Mouse (Mus musculus): ENCODE data around the gene Zfp451. TPM values are rescaled to one million over a fixed set of nuclear protein-coding genes. Genes with fewer than 3 reads are reported as not detected.
A peak's percentile ranks its signal among the peaks of the same experiment; 100 is the strongest.

The Zfp451 gene
- polyA plus RNA-seq, 1 experiment from 2014 or later = 48.5 TPM

- Histone ChIP-seq H3K9me3 (ENCODE audit: control insufficient read depth, low read length) (no peaks in the 10 kb centered on the region), H3K27ac (ENCODE audit: low read depth, low read length) (peak within 1 kb of the TSS; percentile 80), H3K4me3 (ENCODE audit: low read depth, low read length) (peak within 1 kb of the TSS; percentile 81), H3K36me3 (ENCODE audit: control insufficient read depth, insufficient read depth, low read length) (no peaks in the 10 kb centered on the region; the same call in 1 of the 2 replicates), H3K4me1 (replicated peaks; ENCODE audit: control insufficient read depth, insufficient read depth, low read length) (0 out of 2 replicates have a peak, but pooled peaks cover 2% of the 10 kb centered on the region), H3K4me2 (ENCODE audit: low read depth, low read length, severe bottlenecking) (peak within 1 kb of the TSS; percentile 68), H3K9ac (ENCODE audit: low read length) (peak within 1 kb of the TSS; percentile 91), H3K27me3 (ENCODE audit: control insufficient read depth, insufficient read depth, low read length) (no peaks in the 10 kb centered on the region)
- under 1% methylated on average over 54 of the region's 54 CpGs for WGBS
- DNase-seq (ENCODE audit: low spot score) = peak; percentile 90
- ATAC-seq (replicated peaks; ENCODE audit: low FRiP score) = peak; percentile 97
These were observed 94.6 kb downstream of the Zfp451 start, which contains the start of gene Rab23 for GRCm38 (mm10) chr1:33719733-33720225. Rab23 (plus strand) TSS chr1:33719887.

- Histone ChIP-seq H3K4me3 (ENCODE audit: low read depth, low read length) (no peak overlapping the region), H3K36me3 (ENCODE audit: control insufficient read depth, insufficient read depth, low read length) (no peaks in the 10 kb centered on the region; the same call in 1 of the 2 replicates), H3K4me1 (replicated peaks; ENCODE audit: control insufficient read depth, insufficient read depth, low read length) (0 out of 2 replicates have a peak, but pooled peaks cover 2% of the 10 kb centered on the region), H3K4me2 (ENCODE audit: low read depth, low read length, severe bottlenecking) (no peak overlapping the region), H3K27ac (ENCODE audit: low read depth, low read length) (no peak overlapping the region), H3K9me3 (ENCODE audit: control insufficient read depth, low read length) (no peaks in the 10 kb centered on the region), H3K9ac (ENCODE audit: low read length) (no peak overlapping the region), H3K27me3 (ENCODE audit: control insufficient read depth, insufficient read depth, low read length) (no peaks in the 10 kb centered on the region)
- no peak for ATAC-seq (replicated peaks; ENCODE audit: low FRiP score)
- 89% methylated on average over 1 of the region's 1 CpGs for WGBS
- no peak for DNase-seq (ENCODE audit: low spot score)
These were observed 96.8 kb downstream of the Zfp451 start for GRCm38 (mm10) chr1:33717636-33718035.

- WGBS = 10% methylated on average over 10 of the region's 10 CpGs
- Histone ChIP-seq H3K27ac (ENCODE audit: low read depth, low read length) (no peak overlapping the region), H3K9me3 (ENCODE audit: control insufficient read depth, low read length) (no peaks in the 10 kb centered on the region), H3K27me3 (ENCODE audit: control insufficient read depth, insufficient read depth, low read length) (no peaks in the 10 kb centered on the region), H3K9ac (ENCODE audit: low read length) (no peak overlapping the region), H3K4me1 (replicated peaks; ENCODE audit: control insufficient read depth, insufficient read depth, low read length) (no peaks in the 10 kb centered on the region), H3K36me3 (ENCODE audit: control insufficient read depth, insufficient read depth, low read length) (no peaks in the 10 kb centered on the region), H3K4me2 (ENCODE audit: low read depth, low read length, severe bottlenecking) (no peak overlapping the region), H3K4me3 (ENCODE audit: low read depth, low read length) (no peak overlapping the region)
- peak; percentile 50 for ATAC-seq (replicated peaks; ENCODE audit: low FRiP score)
- DNase-seq (ENCODE audit: low spot score) = peak; percentile 59
These were observed 99.6 kb downstream of the Zfp451 start for GRCm38 (mm10) chr1:33714796-33715195.

GRCm38 (mm10) chr1:33712026-33712425, 102.4 kb downstream of the Zfp451 start:
- Histone ChIP-seq H3K4me1 (replicated peaks; ENCODE audit: control insufficient read depth, insufficient read depth, low read length) (no peaks in the 10 kb centered on the region), H3K9me3 (ENCODE audit: control insufficient read depth, low read length) (no peaks in the 10 kb centered on the region), H3K4me3 (ENCODE audit: low read depth, low read length) (no peak overlapping the region), H3K27ac (ENCODE audit: low read depth, low read length) (no peak overlapping the region), H3K27me3 (ENCODE audit: control insufficient read depth, insufficient read depth, low read length) (no peaks in the 10 kb centered on the region), H3K36me3 (ENCODE audit: control insufficient read depth, insufficient read depth, low read length) (no peaks in the 10 kb centered on the region), H3K9ac (ENCODE audit: low read length) (no peak overlapping the region), H3K4me2 (ENCODE audit: low read depth, low read length, severe bottlenecking) (no peak overlapping the region)
- no peak for ATAC-seq (replicated peaks; ENCODE audit: low FRiP score)
- DNase-seq (ENCODE audit: low spot score) = no peak
- WGBS = 92% methylated on average over 5 of the region's 5 CpGs

Other genes with a start within 250 kb of the Zfp451 start
- gene Prim2, start 144.8 kb downstream of the Zfp451 start, polyA plus RNA-seq (2014; fragmentation: Nextera tagmentation; extraction: Ambion mirVana) = 58.4 and 58.8 TPM in 2 replicates
- 27.4 and 30.2 TPM in 2 replicates for gene Rab23, start 94.7 kb downstream of the Zfp451 start, polyA plus RNA-seq (2014; fragmentation: Nextera tagmentation; extraction: Ambion mirVana)
- gene Bag2, start 56.8 kb downstream of the Zfp451 start, polyA plus RNA-seq (2014; fragmentation: Nextera tagmentation; extraction: Ambion mirVana) = 33.9 and 34.0 TPM in 2 replicates
- gene Bend6, start 93.2 kb upstream of the Zfp451 start, polyA plus RNA-seq (2014; fragmentation: Nextera tagmentation; extraction: Ambion mirVana) = 2.4 and 3.0 TPM in 2 replicates
- 25.3 and 26.3 TPM in 2 replicates for gene Dst, start 93.6 kb upstream of the Zfp451 start, polyA plus RNA-seq (2014; fragmentation: Nextera tagmentation; extraction: Ambion mirVana)